Mouse (Mus musculus) lung, adult 2 months (tissue): ENCODE results near the gene Gm7247.

Experiments
- CTCF ChIP-seq: fragments of 200-500 bp; IDR thresholded peaks from 2 replicates; pipeline ENCODE4 v1.5.1; 2011; ENCODE audit warnings: mild to moderate bottlenecking, low read length, control low read depth; ENCODE audit not compliant: insufficient read depth
- POLR2A ChIP-seq: fragments of 200-500 bp; IDR thresholded peaks from 2 replicates; pipeline ENCODE4 v1.6.1; 2011; ENCODE audit warnings: low read depth, mild to moderate bottlenecking, control low read depth, low read length, borderline replicate concordance; ENCODE audit errors: extremely low read depth

- no peak for TF ChIP-seq POLR2A
- no peak for TF ChIP-seq CTCF
These were observed 49.0 kb downstream of the Gm7247 start, which contains the start of gene Vmn2r88 for GRCm38 (mm10) chr14:51410520-51410919.
